Mouse (Mus musculus): ENCODE measurements around the gene Ttll13. TPM values are rescaled to one million over a fixed set of nuclear protein-coding genes. Genes with fewer than 3 reads are reported as not detected.

Ttll13 gene
- polyA plus RNA-seq, 1 experiment, result 1.2 TPM

DNA sequence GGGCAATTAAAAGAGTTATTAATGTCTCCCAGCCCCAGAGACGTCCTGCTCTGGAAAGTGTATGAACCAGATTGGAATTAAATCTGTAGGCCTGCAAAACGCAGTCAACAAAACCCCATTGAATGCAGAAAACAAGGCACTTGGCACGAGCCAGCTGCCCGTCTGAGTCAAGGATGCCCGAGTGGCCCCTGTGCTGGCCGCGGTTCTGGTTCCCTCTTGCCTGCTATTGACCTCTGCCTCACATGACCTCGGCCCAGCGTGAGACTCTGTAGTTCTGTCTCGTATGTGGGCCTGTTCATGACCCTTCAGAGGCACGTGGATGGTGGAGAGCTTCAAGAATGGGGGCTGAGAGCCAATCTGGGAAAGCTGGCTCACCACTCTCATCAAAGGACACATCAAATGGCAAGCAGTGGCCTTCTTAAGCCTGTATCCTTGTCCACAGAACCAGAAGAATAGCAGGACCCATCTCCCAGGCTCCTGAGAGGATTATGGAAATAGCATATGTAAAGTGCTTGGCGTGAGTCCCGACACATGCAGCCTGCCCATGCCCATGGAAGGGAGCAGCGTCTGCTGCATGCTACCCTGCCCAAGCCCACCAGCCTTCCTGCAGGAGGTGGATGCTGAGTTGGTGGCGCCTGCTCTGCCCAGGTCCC lies 44.2 kb upstream of the Ttll13 start:
- no peak for TF ChIP-seq POLR2A (IDR thresholded peaks at IDR 0.05; ENCODE audit: borderline replicate concordance, extremely low read depth, low read depth, low read length)
- TF ChIP-seq CTCF (IDR thresholded peaks at IDR 0.05; ENCODE audit: insufficient read depth, low read length), result no peak
- no peak overlapping the region for H3K4me3 ChIP-seq (replicated peaks; ENCODE audit: extremely low read depth, low read depth, low read length)
- 79% methylated on average over 15 of the region's 15 CpGs for WGBS
- peaks cover 5% of the 10 kb centered on the region for H3K4me1 ChIP-seq (ENCODE audit: control insufficient read depth, insufficient read depth, low read length)
- DNase-seq, result no peak

DNA sequence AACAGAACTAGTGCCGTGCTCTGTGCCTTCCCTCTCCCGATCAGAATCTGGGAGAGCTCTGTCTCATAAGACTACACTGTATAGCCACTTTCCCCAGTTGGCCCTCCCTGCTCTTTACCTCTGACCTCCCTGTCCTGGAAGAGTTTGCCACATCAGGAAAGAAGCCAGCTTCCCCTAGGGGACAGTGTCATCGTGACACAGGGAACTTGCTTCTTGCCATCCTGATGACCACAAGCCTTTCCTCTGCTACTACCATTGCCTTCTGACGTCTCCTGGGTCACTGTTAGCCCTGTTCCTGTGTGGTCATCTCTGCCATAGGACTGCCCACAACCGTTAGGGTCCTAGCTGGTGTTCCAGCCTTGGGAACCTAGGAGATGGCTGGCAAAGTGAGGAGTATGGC lies 43.2 kb upstream of the Ttll13 start:
- Histone ChIP-seq H3K4me1 (ENCODE audit: control insufficient read depth, insufficient read depth, low read length) (peaks cover 10% of the 10 kb centered on the region), H3K4me3 (replicated peaks; ENCODE audit: extremely low read depth, low read depth, low read length) (no peak overlapping the region)
- 82% methylated on average over 5 of the region's 5 CpGs for WGBS
- DNase-seq, result no peak
- TF ChIP-seq POLR2A (IDR thresholded peaks at IDR 0.05; ENCODE audit: borderline replicate concordance, extremely low read depth, low read depth, low read length) (no peak), CTCF (IDR thresholded peaks at IDR 0.05; ENCODE audit: insufficient read depth, low read length) (no peak)

DNA sequence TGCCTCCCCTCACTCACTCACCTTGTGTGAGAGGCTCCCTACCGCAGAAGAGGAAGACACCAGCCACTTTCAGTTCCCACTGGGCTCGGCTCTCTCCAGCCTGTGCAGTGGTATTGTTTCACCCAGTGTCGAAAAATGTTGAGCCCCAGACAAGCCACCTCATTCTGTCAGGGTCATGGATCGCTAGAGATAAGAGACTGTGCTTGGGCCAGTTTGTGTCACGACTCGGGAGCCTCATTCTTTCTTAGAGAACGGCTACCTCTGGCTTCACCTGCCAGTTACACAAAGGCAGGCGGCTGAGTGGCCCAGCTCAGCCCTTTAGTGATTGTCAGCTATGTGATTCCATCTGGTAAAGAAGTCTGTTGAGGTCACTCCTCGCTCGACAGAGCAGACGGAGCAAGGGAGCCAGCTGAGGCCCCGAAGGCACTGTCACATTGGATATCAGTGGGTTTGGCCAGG lies 42.5 kb upstream of the Ttll13 start:
- 65% methylated on average over 12 of the region's 12 CpGs for WGBS
- H3K4me1 ChIP-seq (ENCODE audit: control insufficient read depth, insufficient read depth, low read length), result peaks cover 10% of the 10 kb centered on the region

DNA sequence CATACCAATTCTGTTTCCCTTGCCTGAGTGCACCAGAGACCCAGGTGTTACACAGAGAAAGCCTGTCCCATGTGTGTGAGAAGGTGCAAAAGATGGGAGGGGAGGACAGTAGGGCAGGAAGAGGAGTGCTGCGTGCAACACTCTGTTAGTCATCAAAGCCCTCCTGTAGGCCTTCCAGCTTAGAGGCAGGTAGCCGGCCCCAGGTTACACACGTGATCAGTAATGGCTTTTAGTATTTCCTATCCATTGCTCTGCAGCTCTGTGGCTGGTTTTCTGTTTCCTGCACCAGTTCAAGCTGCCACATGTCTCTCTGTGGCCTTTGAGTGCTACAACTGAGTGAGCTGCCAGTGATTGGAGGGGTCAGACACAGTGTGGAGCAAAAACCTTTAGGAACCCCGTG lies 41.8 kb upstream of the Ttll13 start:
- no peak for DNase-seq
- WGBS, result 73% methylated on average over 4 of the region's 4 CpGs

More for the DNA sequence above, 42.5 kb upstream of the Ttll13 start:
- TF ChIP-seq CTCF (IDR thresholded peaks at IDR 0.05; ENCODE audit: insufficient read depth, low read length), result no peak
- no peak for TF ChIP-seq POLR2A (IDR thresholded peaks at IDR 0.05; ENCODE audit: borderline replicate concordance, extremely low read depth, low read depth, low read length)
- no peak for DNase-seq
- no peak overlapping the region for H3K4me3 ChIP-seq (replicated peaks; ENCODE audit: extremely low read depth, low read depth, low read length)

DNA sequence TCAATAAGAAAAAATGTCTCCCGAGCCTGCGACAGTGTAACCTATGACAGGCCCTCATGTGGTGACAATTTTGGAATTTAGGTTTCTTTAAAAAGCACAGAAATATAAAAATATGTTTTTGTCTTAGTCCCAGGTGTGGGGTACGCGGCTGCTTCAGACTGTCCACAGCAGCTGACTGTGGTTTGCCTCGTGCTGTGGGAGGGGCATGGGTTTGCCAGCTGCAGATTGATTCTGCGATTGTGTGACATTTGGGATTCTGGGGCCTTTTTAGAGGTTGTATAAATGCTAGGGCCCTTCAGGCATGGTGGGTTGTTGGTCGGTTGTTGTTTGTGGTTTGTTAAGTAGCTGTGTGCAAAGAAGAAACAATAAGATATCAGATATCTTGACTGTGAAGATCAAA lies 41.2 kb upstream of the Ttll13 start:
- Histone ChIP-seq H3K4me1 (ENCODE audit: control insufficient read depth, insufficient read depth, low read length) (peaks cover 7% of the 10 kb centered on the region), H3K4me3 (replicated peaks; ENCODE audit: extremely low read depth, low read depth, low read length) (no peak overlapping the region)
- TF ChIP-seq CTCF (IDR thresholded peaks at IDR 0.05; ENCODE audit: insufficient read depth, low read length) (no peak), POLR2A (IDR thresholded peaks at IDR 0.05; ENCODE audit: borderline replicate concordance, extremely low read depth, low read depth, low read length) (no peak)
- WGBS, result 83% methylated on average over 7 of the region's 7 CpGs
- no peak for DNase-seq

More for the DNA sequence above, 41.8 kb upstream of the Ttll13 start:
- no peak overlapping the region for H3K4me3 ChIP-seq (replicated peaks; ENCODE audit: extremely low read depth, low read depth, low read length)
- TF ChIP-seq CTCF (IDR thresholded peaks at IDR 0.05; ENCODE audit: insufficient read depth, low read length), result no peak
- TF ChIP-seq POLR2A (IDR thresholded peaks at IDR 0.05; ENCODE audit: borderline replicate concordance, extremely low read depth, low read depth, low read length), result no peak
- peaks cover 7% of the 10 kb centered on the region for H3K4me1 ChIP-seq (ENCODE audit: control insufficient read depth, insufficient read depth, low read length)

DNA sequence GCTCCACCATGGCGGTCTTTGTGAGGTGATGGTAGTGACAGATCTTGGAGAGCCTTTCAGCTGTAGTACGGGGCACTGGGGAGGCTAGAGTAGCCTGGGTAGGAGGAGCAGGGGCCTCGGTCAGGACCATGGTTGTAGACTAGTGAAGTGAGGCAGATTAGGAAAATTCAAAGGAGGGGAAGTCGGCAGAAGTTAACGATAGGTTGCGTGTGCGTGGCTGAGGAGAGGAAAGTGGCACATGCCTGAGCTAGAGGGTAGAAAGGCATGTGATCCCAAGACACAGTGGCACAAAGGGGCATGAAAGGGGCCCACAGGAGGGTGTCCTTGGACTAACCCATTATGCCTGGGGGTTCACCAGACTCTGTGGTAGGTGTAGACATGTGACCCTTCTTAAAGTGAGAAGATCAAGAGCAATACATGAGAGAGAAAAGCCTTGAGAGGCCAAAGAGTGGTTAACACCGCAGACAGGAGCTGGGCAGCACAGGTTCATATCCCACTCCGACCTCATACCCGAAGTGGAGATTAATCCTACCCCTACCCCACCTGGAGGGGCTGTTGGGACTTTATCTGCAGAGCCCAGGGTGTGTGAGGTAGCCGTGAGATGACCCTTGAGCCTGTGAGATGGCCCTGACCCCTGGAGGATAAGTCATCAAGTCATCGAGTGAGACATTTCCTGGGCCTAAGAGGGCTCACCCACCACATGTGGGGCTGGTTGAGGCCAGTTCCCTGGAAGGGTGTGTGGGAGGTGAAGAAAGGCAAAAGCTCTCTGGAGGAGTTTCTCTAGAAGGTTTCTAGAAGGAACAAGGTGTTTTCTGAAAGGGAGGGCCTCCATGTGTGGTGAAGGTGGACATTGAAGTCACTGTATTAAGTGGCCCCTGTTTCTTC lies 40.2 kb upstream of the Ttll13 start:
- Histone ChIP-seq H3K4me3 (replicated peaks; ENCODE audit: extremely low read depth, low read depth, low read length) (no peak overlapping the region), H3K4me1 (ENCODE audit: control insufficient read depth, insufficient read depth, low read length) (peaks cover 9% of the 10 kb centered on the region)
- 76% methylated on average over 12 of the region's 12 CpGs for WGBS
- TF ChIP-seq POLR2A (IDR thresholded peaks at IDR 0.05; ENCODE audit: borderline replicate concordance, extremely low read depth, low read depth, low read length) (no peak), CTCF (IDR thresholded peaks at IDR 0.05; ENCODE audit: insufficient read depth, low read length) (no peak)
- no peak for DNase-seq

DNA sequence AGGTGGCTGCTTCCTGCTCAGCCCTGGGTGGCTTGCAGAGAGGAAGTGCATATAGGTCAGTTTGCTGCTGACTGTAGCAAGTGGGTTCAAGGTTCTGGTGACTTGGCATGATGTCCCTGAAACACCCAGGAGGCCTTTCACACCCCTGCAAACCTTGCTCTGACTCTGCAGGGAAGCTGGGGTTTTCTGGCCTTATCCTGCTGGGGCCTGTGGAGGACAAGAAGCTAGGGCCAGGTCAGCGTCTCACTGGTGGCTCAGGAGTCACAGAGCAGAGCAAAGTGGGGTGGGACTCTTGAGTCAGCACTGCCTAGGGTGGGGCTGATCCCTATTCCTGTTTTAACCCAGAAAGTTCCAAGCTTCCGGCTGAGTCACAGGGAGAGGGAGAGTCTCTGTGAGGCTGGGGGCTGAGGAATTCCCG lies 38.9 kb upstream of the Ttll13 start:
- no peak for TF ChIP-seq CTCF (IDR thresholded peaks at IDR 0.05; ENCODE audit: insufficient read depth, low read length)
- no peak for TF ChIP-seq POLR2A (IDR thresholded peaks at IDR 0.05; ENCODE audit: borderline replicate concordance, extremely low read depth, low read depth, low read length)
- 46% methylated on average over 3 of the region's 3 CpGs for WGBS
- no peak for DNase-seq
- Histone ChIP-seq H3K4me1 (ENCODE audit: control insufficient read depth, insufficient read depth, low read length) (peaks cover 9% of the 10 kb centered on the region), H3K4me3 (replicated peaks; ENCODE audit: extremely low read depth, low read depth, low read length) (no peak overlapping the region)

DNA sequence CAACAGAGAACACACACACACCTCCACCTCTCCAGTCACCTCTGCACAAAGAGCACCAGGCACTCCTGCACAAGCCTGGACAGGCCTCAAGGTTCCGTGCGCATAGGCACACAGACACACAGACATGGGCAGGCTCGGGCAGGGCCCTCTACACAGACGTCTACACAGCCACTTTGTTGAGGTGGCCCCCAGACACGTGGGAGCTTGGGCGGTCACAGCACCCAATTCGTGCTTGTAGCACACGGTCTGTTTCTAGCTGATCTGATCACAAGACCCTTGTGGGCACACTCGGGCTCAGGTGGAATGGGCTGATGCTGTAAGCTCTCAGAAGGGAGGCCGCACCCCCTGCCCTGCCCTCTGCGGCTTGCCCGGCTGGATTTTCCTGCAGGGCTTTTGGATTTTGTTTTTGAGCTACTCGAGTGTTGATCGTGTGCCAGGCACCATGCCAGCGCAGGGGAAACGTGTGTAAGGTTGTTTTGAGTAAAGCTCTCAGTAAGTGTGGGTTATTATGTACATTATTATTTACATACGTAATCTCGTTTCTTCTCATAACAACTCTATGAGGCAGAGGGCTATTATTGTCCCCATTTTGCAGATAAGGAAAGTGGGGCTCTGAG lies 38.0 kb upstream of the Ttll13 start:
- DNase-seq, result peak; percentile 72
- 63% methylated on average over 18 of the region's 18 CpGs for WGBS
- peaks cover 9% of the 10 kb centered on the region for H3K4me1 ChIP-seq (ENCODE audit: control insufficient read depth, insufficient read depth, low read length)
- TF ChIP-seq POLR2A (IDR thresholded peaks at IDR 0.05; ENCODE audit: borderline replicate concordance, extremely low read depth, low read depth, low read length) (no peak), CTCF (IDR thresholded peaks at IDR 0.05; ENCODE audit: insufficient read depth, low read length) (no peak)
- no peak overlapping the region for H3K4me3 ChIP-seq (replicated peaks; ENCODE audit: extremely low read depth, low read depth, low read length)

DNA sequence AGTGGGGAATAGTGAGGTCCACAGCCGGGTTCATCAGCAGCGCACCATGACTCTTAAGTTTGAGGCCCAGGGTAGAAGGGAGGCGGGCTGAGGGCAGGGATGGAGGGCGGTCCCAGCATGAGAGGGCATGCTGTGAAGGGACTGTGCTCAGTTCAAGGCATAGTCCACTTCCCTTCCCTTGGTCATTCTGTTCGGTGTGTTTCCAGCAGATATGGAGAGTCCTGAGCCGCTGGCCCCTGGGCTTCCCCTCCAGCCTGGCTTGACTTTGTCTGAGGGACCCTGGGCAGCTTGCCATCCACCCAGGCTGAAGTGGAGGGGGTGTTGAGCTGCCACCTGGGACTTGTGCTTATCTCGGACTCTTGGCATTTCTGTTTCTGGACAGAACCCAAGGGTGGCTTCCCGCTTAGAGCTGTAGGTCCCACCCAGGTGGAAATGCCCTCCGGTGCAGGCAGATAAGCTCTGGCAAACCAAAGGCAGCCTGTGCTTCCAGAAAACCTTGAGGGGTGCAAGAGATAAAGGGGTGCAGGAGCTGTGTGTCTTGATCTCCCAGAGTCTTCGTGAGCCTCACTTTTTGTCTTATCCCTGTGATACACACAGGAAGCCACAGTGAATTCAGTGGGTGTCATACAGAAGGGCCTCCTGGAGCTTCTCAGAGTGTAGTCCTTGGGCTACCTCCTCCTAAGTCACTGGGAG lies 37.3 kb upstream of the Ttll13 start:
- 33% methylated on average over 10 of the region's 10 CpGs for WGBS
- TF ChIP-seq CTCF (IDR thresholded peaks at IDR 0.05; ENCODE audit: insufficient read depth, low read length), result no peak
- TF ChIP-seq POLR2A (IDR thresholded peaks at IDR 0.05; ENCODE audit: borderline replicate concordance, extremely low read depth, low read depth, low read length), result no peak
- DNase-seq, result peak; percentile 82
- Histone ChIP-seq H3K4me1 (ENCODE audit: control insufficient read depth, insufficient read depth, low read length) (peaks cover 9% of the 10 kb centered on the region), H3K4me3 (replicated peaks; ENCODE audit: extremely low read depth, low read depth, low read length) (no peak overlapping the region)

Data from lung, adult 2 months (tissue).